Mouse (Mus musculus): ENCODE results near the gene Rbm4. TPM values are rescaled to one million over a fixed set of nuclear protein-coding genes. Genes with fewer than 3 reads are reported as not detected.

Gene Rbm4
- polyA plus RNA-seq, 1 experiment from 2014 or later, result 60.7 TPM

Other genes starting within 250 kb of the Rbm4 start
- gene Lrfn4, start 178.2 kb downstream of the Rbm4 start, polyA plus RNA-seq (2014; fragmentation: Nextera tagmentation; extraction: Ambion mirVana), result 8.3 and 11.3 TPM in 2 replicates
- 62.2 and 69.6 TPM in 2 replicates for gene Rce1, start 168.3 kb downstream of the Rbm4 start, polyA plus RNA-seq (2014; fragmentation: Nextera tagmentation; extraction: Ambion mirVana)
- gene Gm960, start 95.2 kb downstream of the Rbm4 start, polyA plus RNA-seq (2014; fragmentation: Nextera tagmentation; extraction: Ambion mirVana), result 3.0 and 6.4 TPM in 2 replicates
- 3.7 and 3.9 TPM in 2 replicates for gene Sptbn2, start 82.7 kb downstream of the Rbm4 start, polyA plus RNA-seq (2014; fragmentation: Nextera tagmentation; extraction: Ambion mirVana)
- gene Rbm4b, start 37.4 kb downstream of the Rbm4 start, polyA plus RNA-seq (2014; fragmentation: Nextera tagmentation; extraction: Ambion mirVana), result 72.2 and 79.1 TPM in 2 replicates
- 32.0 and 35.8 TPM in 2 replicates for gene Gm21992, start 17.7 kb upstream of the Rbm4 start, polyA plus RNA-seq (2014; fragmentation: Nextera tagmentation; extraction: Ambion mirVana)
- gene Rbm14, start 17.7 kb upstream of the Rbm4 start, polyA plus RNA-seq (2014; fragmentation: Nextera tagmentation; extraction: Ambion mirVana), result 75.9 and 77.7 TPM in 2 replicates
- gene Ccs, start 45.4 kb upstream of the Rbm4 start, polyA plus RNA-seq (2014; fragmentation: Nextera tagmentation; extraction: Ambion mirVana), result 55.4 and 55.8 TPM in 2 replicates
- gene Ccdc87, start 45.5 kb upstream of the Rbm4 start, polyA plus RNA-seq (2014; fragmentation: Nextera tagmentation; extraction: Ambion mirVana), result 0.07 TPM in 1 of 2 replicates, not detected in the other
- gene Ctsf, start 61.2 kb upstream of the Rbm4 start, polyA plus RNA-seq (2014; fragmentation: Nextera tagmentation; extraction: Ambion mirVana), result 22.7 and 30.0 TPM in 2 replicates
- gene Actn3, start 84.0 kb upstream of the Rbm4 start, polyA plus RNA-seq (2014; fragmentation: Nextera tagmentation; extraction: Ambion mirVana), result 1.8 and 2.1 TPM in 2 replicates
- gene Zdhhc24, start 84.8 kb upstream of the Rbm4 start, polyA plus RNA-seq (2014; fragmentation: Nextera tagmentation; extraction: Ambion mirVana), result 9.9 and 10.2 TPM in 2 replicates
- 4.0 and 6.4 TPM in 2 replicates for gene Bbs1, start 112.7 kb upstream of the Rbm4 start, polyA plus RNA-seq (2014; fragmentation: Nextera tagmentation; extraction: Ambion mirVana)
- gene Dpp3, start 134.4 kb upstream of the Rbm4 start, polyA plus RNA-seq (2014; fragmentation: Nextera tagmentation; extraction: Ambion mirVana), result 90.1 and 93.8 TPM in 2 replicates
- 1.5 and 1.6 TPM in 2 replicates for gene Peli3, start 149.2 kb upstream of the Rbm4 start, polyA plus RNA-seq (2014; fragmentation: Nextera tagmentation; extraction: Ambion mirVana)
- gene Mrpl11, start 168.2 kb upstream of the Rbm4 start, polyA plus RNA-seq (2014; fragmentation: Nextera tagmentation; extraction: Ambion mirVana), result 107 and 115 TPM in 2 replicates
- 0.26 and 0.50 TPM in 2 replicates for gene Npas4, start 196.4 kb upstream of the Rbm4 start, polyA plus RNA-seq (2014; fragmentation: Nextera tagmentation; extraction: Ambion mirVana)
- 3.5 and 4.7 TPM in 2 replicates for gene Slc29a2, start 230.0 kb upstream of the Rbm4 start, polyA plus RNA-seq (2014; fragmentation: Nextera tagmentation; extraction: Ambion mirVana)
- gene B4gat1, start 244.9 kb upstream of the Rbm4 start, polyA plus RNA-seq (2014; fragmentation: Nextera tagmentation; extraction: Ambion mirVana), result 40.5 and 45.4 TPM in 2 replicates
- 0.55 and 1.8 TPM in 2 replicates for gene AC124502.3, start 245.0 kb upstream of the Rbm4 start, polyA plus RNA-seq (2014; fragmentation: Nextera tagmentation; extraction: Ambion mirVana)
- gene Brms1, start 247.5 kb upstream of the Rbm4 start, polyA plus RNA-seq (2014; fragmentation: Nextera tagmentation; extraction: Ambion mirVana), result 43.4 and 45.3 TPM in 2 replicates